Mouse (Mus musculus) T-helper 1 cell (primary cell): ENCODE data around the gene Olfr686.

Experiments used
- in situ Hi-C: fragments of 300-600 bp; cut with MboI, MseI; formaldehyde crosslinking; loops from one replicate; pipeline ENCODE4 v1.15.1; 2025; ENCODE audit warnings: high pct_unique_total_duplicates

Olfr686 gene

GRCm38 (mm10) chr7:105207385-105207784 is at the start of gene Olfr686:
TSS of gene Olfr686 (minus strand) at chr7:105207485.
- in situ Hi-C loops, result no loop called here

GRCm38 (mm10) chr7:105256656-105257055 is 49.4 kb upstream of the Olfr686 start:
- in situ Hi-C loops, result no loop called here

- in situ Hi-C loops, result loop anchor here (5.0 kb wide), 1 partner anchor 264 kb away; no protein-coding TSS in a partner anchor
Observed at GRCm38 (mm10) chr7:105248197-105248596, 40.9 kb upstream of the Olfr686 start.

GRCm38 (mm10) chr7:105247671-105248070 is 40.4 kb upstream of the Olfr686 start:
- in situ Hi-C loops, result loop anchor here (5.0 kb wide), 1 partner anchor 265 kb away; no protein-coding TSS in a partner anchor

GRCm38 (mm10) chr7:105229386-105229785 is 22.1 kb upstream of the Olfr686 start:
- in situ Hi-C loops, result no loop called here

- in situ Hi-C loops, result no loop called here
Observed at GRCm38 (mm10) chr7:105228138-105228537, 20.9 kb upstream of the Olfr686 start.

GRCm38 (mm10) chr7:105226703-105227102 is 19.4 kb upstream of the Olfr686 start:
- in situ Hi-C loops, result no loop called here

GRCm38 (mm10) chr7:105226072-105226471 is 18.8 kb upstream of the Olfr686 start:
- in situ Hi-C loops, result no loop called here

- in situ Hi-C loops, result no loop called here
Observed at GRCm38 (mm10) chr7:105218281-105218680, 11.0 kb upstream of the Olfr686 start.

- in situ Hi-C loops, result no loop called here
Observed at GRCm38 (mm10) chr7:105214761-105215160, 7.5 kb upstream of the Olfr686 start.

GRCm38 (mm10) chr7:105185912-105186311 is 21.4 kb downstream of the Olfr686 start, which contains the start of gene Olfr685:
TSS of gene Olfr685 (minus strand) at chr7:105186012.
- in situ Hi-C loops, result no loop called here

- in situ Hi-C loops, result loop anchor here (5.0 to 10.0 kb wide), 2 partner anchors 793 to 1446 kb away; no protein-coding TSS in a partner anchor
Observed at GRCm38 (mm10) chr7:105170773-105171172, 36.5 kb downstream of the Olfr686 start.

- in situ Hi-C loops, result no loop called here
Observed at GRCm38 (mm10) chr7:105163553-105163952, 43.7 kb downstream of the Olfr686 start, which contains the start of gene Olfr684. TSS of gene Olfr684 (minus strand) at chr7:105163653.
